Mouse (Mus musculus) adrenal gland, postnatal 36 days (tissue): Measurements from ENCODE around the gene Adgrl1. TPM values are rescaled to one million over a fixed set of nuclear protein-coding genes. Genes with fewer than 3 reads are reported as not detected.
"Not testable (repeated sequence)": the region's sequence is repeated elsewhere in the genome, so short reads cannot be mapped to it uniquely, and the experiment has no call there.

ENCODE experiments used
- DNase-seq, 2 experiments: peaks; one replicate each; pipeline ENCODE4 v3.0.0; 2021; ENCODE audit warnings: mixed read lengths in 1 of 2
- total RNA-seq, 2 experiments: library from RNA; stranded (reverse); gene quantifications; 2 replicates each; pipeline ENCODE4 v1.2.3; 2021

The Adgrl1 gene
- total RNA-seq, 2 experiments from 2014 or later, result 62.4 to 73.4 TPM

GRCm38 (mm10) chr8:83955106-83955957 lies 55.4 kb downstream of the Adgrl1 start, which contains the start of the genes Gm10644 and Asf1b:
TSS of gene Gm10644 (minus strand) at chr8:83955205.
TSS of gene Asf1b (plus strand) at chr8:83955507.
- DNase-seq, result peak; percentile 98 to 99

GRCm38 (mm10) chr8:83955958-83956218 lies 56.0 kb downstream of the Adgrl1 start:
- no peak for DNase-seq

- no peak for DNase-seq
Measured at GRCm38 (mm10) chr8:83956789-83957188, 56.9 kb downstream of the Adgrl1 start.

DNA sequence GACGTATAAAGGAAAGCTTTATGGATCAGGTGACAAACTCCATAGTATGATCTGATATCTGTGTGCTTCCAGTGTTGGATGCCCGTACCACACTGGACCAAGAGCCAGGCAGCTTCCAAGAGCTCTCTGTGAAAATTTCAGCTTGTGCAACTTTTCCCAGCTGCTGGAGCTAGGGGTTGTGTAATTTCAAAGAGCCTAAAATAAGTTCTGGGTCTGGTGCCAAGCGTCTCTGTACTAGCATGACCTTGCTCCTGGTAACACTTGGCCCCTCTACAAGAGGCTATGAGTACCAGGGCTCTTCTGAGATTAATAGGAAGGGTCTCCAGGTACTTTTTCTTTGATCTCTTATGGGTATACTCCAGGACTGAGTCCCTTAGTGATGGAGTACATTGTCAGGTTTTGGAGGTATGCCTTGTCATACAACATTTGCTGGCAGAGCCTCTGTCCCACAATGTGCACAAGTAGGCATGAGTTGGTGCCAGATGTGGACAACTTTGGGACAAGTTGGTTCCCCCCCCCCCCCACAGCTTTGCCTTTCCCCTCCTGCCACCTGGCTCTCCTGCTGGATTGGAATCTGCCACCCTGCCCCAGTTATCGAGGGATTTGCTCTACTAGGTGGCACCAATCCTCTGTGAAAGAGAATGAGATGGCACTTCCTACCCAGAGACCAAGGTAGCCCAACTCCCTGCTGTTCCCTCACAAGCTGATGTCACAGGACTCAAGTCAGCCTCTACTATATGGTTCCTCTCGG lies 64.3 kb downstream of the Adgrl1 start:
- DNase-seq, result peak; percentile 64 to 71

- no peak for DNase-seq
Measured at GRCm38 (mm10) chr8:83967701-83968100, 67.8 kb downstream of the Adgrl1 start.

DNA sequence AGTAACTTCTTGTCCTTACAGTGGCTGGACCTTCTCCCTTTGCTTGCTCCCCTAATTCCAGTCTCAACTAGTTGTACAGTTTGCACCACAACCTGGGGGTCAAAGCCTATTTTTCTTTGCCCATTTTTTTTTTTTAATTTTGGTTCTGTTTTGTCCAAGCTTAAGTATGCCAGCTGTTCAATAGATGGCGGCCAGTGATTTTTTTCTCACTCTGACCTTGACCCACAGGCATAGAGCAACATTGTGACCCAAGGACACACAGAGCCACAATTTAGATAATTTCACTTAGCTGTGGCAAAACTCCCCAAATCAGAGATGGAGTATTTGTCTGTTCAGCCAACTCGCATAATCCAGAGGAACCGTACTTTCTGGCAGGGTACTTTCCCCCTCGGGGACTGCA lies 71.2 kb downstream of the Adgrl1 start:
- peak in 1 of 2 experiments; percentile 19 for DNase-seq

- DNase-seq, result no peak
Measured at GRCm38 (mm10) chr8:83971661-83972060, 71.8 kb downstream of the Adgrl1 start.

DNA sequence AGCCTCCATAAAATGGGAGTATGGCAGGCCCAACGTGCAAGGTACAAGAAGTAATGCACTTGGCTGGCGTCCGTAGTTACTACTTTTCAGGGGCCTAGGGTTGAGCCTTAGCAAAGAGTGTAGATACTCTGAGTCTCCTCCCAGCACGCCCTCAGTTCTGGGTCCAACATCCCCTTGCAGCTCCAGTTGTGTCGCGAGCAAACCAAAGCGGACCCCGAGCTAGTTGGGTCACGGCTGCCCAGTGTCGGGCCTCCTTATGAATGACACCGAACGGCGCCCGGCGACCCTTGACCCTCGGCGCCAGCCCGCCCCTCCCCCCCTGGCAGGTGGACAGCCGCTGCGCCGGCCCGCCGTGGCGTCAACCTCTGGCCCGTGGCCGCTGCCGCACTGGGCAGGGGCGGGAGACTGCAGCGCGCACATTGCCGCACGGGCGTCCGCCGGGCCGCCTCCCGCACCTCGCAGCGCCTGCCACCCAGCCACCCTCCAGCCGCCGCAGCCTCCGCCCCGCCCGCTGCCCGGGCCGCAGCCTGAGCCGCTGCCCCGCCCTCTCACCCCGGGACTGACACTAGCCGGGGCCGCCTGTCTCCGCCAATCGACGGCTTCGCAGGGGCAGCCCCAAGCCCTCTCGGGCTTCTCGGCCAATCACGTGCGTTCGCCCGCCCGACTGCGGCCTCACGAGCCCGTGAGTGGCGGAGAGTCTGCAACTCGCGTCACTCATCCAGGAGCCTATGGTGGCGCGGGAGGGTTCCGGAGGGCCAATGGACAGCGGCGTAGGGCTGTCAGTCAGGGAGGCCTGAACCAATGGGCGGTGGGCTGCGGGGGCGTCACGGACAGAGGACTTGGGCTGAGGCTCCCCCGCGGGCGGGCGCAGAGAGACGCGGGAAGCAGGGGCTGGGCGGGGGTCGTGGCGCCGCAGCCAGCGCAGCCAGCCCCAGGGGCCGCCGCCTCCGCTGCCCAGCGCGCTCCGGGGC lies 72.5 kb downstream of the Adgrl1 start, which contains the start of gene Prkaca:
Gene Prkaca (plus strand): TSS at position 844 of the 971 bp plus-strand sequence.
- peak; percentile 99 for DNase-seq

DNA sequence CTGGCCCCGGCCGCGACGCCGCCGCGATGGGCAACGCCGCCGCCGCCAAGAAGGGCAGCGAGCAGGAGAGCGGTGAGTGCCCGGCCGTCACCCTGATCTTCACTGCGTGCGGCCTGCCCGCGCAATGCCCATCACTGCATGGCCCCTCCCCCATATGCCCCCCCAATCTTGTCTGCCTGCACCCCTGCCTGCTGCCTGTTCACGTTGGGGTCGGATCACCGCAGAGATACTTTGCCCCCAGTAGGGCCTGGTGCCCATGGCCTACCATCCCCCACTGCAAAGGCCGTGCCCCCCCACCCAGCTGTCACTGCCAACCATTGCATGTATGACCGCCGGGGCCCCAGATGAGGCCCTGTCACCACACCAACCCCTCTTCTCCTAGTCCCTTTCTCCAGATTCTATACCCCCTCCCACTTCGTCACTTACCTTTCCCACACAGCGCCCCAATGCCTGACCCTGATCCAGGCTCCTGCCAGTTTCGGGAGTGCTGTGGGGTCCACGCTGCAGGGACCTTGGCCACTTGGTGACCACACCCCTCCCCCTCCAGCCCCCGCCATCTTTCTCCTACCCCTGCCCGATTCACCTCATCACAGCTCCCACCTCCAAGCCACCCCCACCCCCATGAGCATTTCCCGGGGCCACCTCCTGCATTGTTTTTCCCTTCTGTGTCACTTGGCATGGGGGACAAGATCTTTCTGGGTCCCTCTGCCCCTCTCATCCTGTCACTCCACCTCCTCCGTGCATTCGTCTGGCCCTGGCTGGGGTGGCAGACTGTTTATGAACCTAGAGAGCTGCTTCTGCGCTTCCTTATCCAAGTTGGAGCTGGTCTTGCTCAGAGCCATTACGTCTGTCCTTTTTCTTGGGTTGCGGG lies 73.5 kb downstream of the Adgrl1 start:
- DNase-seq, result peak in 1 of 2 experiments; percentile 23

DNA sequence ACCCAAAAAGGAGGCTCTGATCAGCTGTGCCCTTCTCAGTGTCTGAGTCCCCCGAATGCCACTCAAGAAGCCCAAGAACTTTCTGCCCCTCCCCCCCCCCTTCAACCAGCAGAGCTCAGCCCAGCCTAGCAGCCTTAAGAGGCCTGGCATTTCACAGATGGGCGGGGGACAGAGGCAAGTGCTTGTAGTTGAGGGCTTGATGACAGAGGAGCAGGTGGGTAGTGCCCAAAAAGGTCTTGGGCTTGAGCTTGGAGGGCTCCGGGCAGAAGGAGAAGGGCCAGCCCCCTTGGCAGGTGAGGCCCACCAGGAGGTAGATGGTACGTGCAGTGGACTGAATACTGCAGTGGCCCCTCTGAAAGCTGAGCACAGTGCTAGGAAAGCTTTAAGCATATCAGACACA lies 74.6 kb downstream of the Adgrl1 start:
- peak in 1 of 2 experiments; percentile 12 for DNase-seq

- peak; percentile 36 to 46 for DNase-seq
Measured at GRCm38 (mm10) chr8:83976101-83976630, 76.3 kb downstream of the Adgrl1 start.

GRCm38 (mm10) chr8:83976779-83977350 lies 77.0 kb downstream of the Adgrl1 start:
- DNase-seq, result peak in 1 of 2 experiments; percentile 32

DNA sequence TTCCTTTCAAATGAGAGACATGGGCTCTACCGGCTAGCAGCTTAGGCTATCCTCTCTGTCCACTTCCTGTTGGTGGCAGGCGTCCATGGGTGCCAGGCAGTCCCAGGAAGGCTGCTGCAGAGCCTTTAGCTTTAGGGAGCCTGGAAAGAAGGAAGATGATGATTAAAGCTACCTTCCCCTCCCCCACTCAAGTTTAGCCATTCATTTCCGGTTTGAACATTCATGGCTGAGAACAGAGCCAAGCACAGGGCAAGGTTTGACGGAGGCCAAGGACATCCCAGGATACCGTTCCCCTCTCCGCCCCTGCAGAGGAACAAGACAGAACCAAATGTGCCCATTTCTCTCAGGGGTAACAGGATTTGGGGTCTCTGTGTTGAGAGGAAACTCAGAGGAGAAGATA lies 77.7 kb downstream of the Adgrl1 start:
- DNase-seq, result peak; percentile 55 to 74

DNA sequence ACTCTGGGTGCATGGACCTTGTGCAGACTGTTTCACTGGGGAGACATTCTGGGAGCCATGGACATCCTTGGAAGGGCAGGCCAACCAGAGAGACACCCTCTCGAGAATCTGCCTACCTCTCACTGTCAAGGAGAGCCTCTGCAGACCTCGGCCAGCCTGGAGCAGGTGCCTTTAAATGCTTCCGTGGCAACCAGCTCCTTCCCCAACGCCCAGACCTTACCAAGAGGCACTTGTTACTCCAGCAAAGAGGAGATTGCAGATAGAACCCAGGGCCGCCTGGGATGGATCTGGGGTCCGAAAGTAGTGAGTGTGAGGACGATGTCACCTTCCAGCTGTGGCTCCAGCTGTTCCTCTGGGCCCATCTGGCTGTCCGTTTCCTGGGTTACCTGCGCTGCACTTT lies 78.3 kb downstream of the Adgrl1 start:
- DNase-seq, result no peak

GRCm38 (mm10) chr8:83980250-83980649 lies 80.3 kb downstream of the Adgrl1 start:
- no peak for DNase-seq

GRCm38 (mm10) chr8:83980845-83981244 lies 80.9 kb downstream of the Adgrl1 start:
- DNase-seq, result peak in 1 of 2 experiments; percentile 69

GRCm38 (mm10) chr8:83981533-83981932 lies 81.6 kb downstream of the Adgrl1 start:
- no peak for DNase-seq

- no peak for DNase-seq
Measured at GRCm38 (mm10) chr8:83982449-83982848, 82.5 kb downstream of the Adgrl1 start.

DNA sequence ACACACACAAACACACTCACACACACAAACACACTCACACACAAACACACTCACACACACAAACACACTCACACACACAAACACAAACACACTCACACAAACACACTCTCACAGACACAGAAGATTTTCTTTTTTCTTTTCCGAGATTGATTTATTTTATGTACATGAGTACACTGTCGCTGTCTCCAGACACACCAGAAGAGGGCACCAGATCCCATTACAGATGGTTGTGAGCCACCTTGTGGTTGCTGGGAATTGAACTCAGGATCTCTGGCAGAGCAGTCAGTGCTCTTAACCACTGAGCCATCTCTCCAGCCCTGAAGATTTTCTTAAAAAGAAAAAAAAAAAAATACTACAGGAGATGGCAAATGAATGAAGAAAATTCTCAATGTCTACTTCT lies 83.3 kb downstream of the Adgrl1 start:
- not testable (repeated sequence) for DNase-seq

GRCm38 (mm10) chr8:83989243-83989642 lies 89.3 kb downstream of the Adgrl1 start:
- DNase-seq, result no peak
